Mouse (Mus musculus) midbrain, embryonic 14.5 days (tissue): Measurements from ENCODE around the gene Fam19a3. TPM values are rescaled to one million over a fixed set of nuclear protein-coding genes. Genes with fewer than 3 reads are reported as not detected.
"Not testable (repeated sequence)": the region's sequence is repeated elsewhere in the genome, so short reads cannot be mapped to it uniquely, and the experiment has no call there.

Source experiments
- ATAC-seq: fragments of 200-750 bp; cut with Nextera tagmentation; 2 replicates; pipeline ENCODE4 v1.8.0; 2017; ENCODE audit warnings: moderate number of reproducible peaks, moderate library complexity; ENCODE audit not compliant: low FRiP score, low TSS enrichment
- DNase-seq: peaks from one replicate; pipeline ENCODE4 v3.0.0-alpha.2; 2015
- H3K27ac ChIP-seq: fragments of 300-500 bp; sonication (generic); replicated peaks from 2 replicates; pipeline ENCODE4 v1.5.1; 2014; ENCODE audit warnings: mild to moderate bottlenecking, low read depth, low read length, moderate library complexity
- H3K27me3 ChIP-seq: fragments of 300-500 bp; sonication (generic); 2 replicates; pipeline ENCODE4 v1.6.1; 2014; ENCODE audit warnings: low read length, control low read depth, mixed read lengths; ENCODE audit not compliant: control insufficient read depth, insufficient read depth
- H3K36me3 ChIP-seq: fragments of 300-500 bp; sonication (generic); 2 replicates; pipeline ENCODE4 v1.6.1; 2014; ENCODE audit warnings: low read length, control low read depth; ENCODE audit not compliant: control insufficient read depth, insufficient read depth
- H3K4me1 ChIP-seq: fragments of 300-500 bp; sonication (generic); 2 replicates; pipeline ENCODE4 v1.6.1; 2014; ENCODE audit warnings: mild to moderate bottlenecking, antibody characterized with exemption, low read length, control low read depth; ENCODE audit not compliant: control insufficient read depth, insufficient read depth
- H3K4me2 ChIP-seq: fragments of 300-500 bp; sonication (generic); 2 replicates; pipeline ENCODE4 v1.6.1; 2014; ENCODE audit warnings: mild to moderate bottlenecking, low read length, moderate library complexity
- H3K4me3 ChIP-seq: fragments of 300-500 bp; sonication (generic); replicated peaks from 2 replicates; pipeline ENCODE4 v1.5.1; 2014; ENCODE audit warnings: low read depth, low read length
- H3K9ac ChIP-seq: fragments of 300-500 bp; sonication (generic); replicated peaks from 2 replicates; pipeline ENCODE4 v1.6.1; 2014; ENCODE audit warnings: mild to moderate bottlenecking, low read length, moderate library complexity
- H3K9me3 ChIP-seq: fragments of 300-500 bp; sonication (generic); 2 replicates; pipeline ENCODE4 v1.6.1; 2016; ENCODE audit warnings: low read length, control low read depth, mixed read lengths; ENCODE audit not compliant: control insufficient read depth
- WGBS: fragments of 180-500 bp; shearing (Covaris S2); extraction: QIAGEN DNeasy Blood & Tissue Kit; methylation state at CpG from one replicate; pipeline ENCODE4 v1.1.7; 2014; 5-methylcytosine and 5-hydroxymethylcytosine counted together
- polyA plus RNA-seq: library from polyadenylated mRNA; unstranded; fragments of >200 nt; fragmentation: Nextera tagmentation; extraction: Ambion mirVana; gene quantifications from 2 replicates; pipeline ENCODE4 v1.2.1, GENCODE M21; 2014

The Fam19a3 gene
- polyA plus RNA-seq, 1 experiment from 2014 or later, result not detected

GRCm38 (mm10) chr3:104814746-104815145 is 33.1 kb upstream of the Fam19a3 start:
- 100% methylated on average over 1 of the region's 1 CpGs for WGBS
- Histone ChIP-seq H3K4me2 (no peak overlapping the region), H3K9ac (no peak overlapping the region), H3K36me3 (no peaks in the 10 kb centered on the region), H3K4me1 (peaks cover 6% of the 10 kb centered on the region; the same call in 1 of the 2 replicates), H3K27ac (no peak overlapping the region), H3K9me3 (no peaks in the 10 kb centered on the region), H3K4me3 (no peak overlapping the region), H3K27me3 (no peaks in the 10 kb centered on the region)
- no peak for DNase-seq
- no peak for ATAC-seq

GRCm38 (mm10) chr3:104813227-104813626 is 31.6 kb upstream of the Fam19a3 start:
- not testable (repeated sequence) for H3K4me2 ChIP-seq
- whole genome bisulfite sequencing, result 93% methylated on average over 7 of the region's 7 CpGs

GRCm38 (mm10) chr3:104812254-104812653 is 30.6 kb upstream of the Fam19a3 start:
- Histone ChIP-seq H3K36me3 (no peaks in the 10 kb centered on the region), H3K9me3 (no peaks in the 10 kb centered on the region), H3K4me3 (no peak overlapping the region), H3K4me1 (peaks cover 1% of the 10 kb centered on the region; the same call in 1 of the 2 replicates), H3K27me3 (no peaks in the 10 kb centered on the region), H3K4me2 (no peak overlapping the region), H3K9ac (no peak overlapping the region), H3K27ac (no peak overlapping the region)
- DNase-seq, result no peak
- ATAC-seq, result no peak
- 83% methylated on average over 4 of the region's 4 CpGs for WGBS

More at GRCm38 (mm10) chr3:104813227-104813626, 31.6 kb upstream of the Fam19a3 start:
- not testable (repeated sequence) for H3K4me1 ChIP-seq, DNase-seq, H3K9me3 ChIP-seq, H3K9ac ChIP-seq, H3K27me3 ChIP-seq, H3K36me3 ChIP-seq, ATAC-seq, H3K4me3 ChIP-seq, H3K27ac ChIP-seq

DNA sequence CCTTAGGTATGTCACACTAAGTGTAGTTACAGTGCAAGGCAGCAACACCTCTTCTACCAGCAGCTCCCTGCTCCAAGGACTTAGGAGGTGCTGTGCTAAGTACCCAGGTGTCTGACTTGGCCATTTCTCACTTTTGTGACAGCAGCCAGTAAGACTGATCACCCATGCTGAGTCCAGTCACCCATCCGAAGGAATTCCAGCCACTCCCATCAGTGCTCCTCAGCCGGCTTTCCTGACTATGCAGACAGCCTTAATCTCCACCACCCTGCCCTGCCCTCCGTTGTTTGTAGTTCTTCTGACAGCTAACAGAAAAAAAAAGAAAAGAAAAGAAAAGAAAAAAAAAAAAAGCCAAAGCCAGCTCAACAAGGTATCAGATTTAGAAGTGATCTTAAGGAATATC is 30.1 kb upstream of the Fam19a3 start:
- no peaks in the 10 kb centered on the region for H3K27me3 ChIP-seq
- no peak overlapping the region for H3K27ac ChIP-seq
- H3K36me3 ChIP-seq, result no peaks in the 10 kb centered on the region
- H3K4me3 ChIP-seq, result no peak overlapping the region
- no peak for DNase-seq
- H3K9me3 ChIP-seq, result no peaks in the 10 kb centered on the region
- WGBS, result 9% methylated on average over 3 of the region's 3 CpGs
- no peak overlapping the region for H3K4me2 ChIP-seq
- no peak overlapping the region for H3K9ac ChIP-seq
- ATAC-seq, result no peak
- H3K4me1 ChIP-seq, result no peaks in the 10 kb centered on the region

DNA sequence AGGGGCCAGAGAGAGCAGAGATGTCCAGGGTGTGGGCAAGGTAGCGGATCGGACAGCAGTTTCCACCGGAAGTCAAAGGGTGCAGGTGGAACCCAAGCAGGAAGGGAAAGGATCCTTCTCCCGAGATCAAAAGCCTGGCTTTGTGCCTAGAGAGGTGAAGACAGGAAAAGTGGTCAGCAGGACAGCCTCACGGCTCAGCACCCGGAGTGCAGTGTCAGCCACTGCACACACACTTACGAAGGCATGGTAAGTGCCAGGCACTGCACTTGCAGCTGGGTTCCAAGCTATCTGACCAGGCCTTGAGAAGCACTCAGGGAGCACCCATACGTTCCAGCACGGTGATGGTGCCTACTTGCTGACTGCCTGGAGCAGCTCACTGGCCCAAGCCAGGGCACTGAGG is 23.9 kb upstream of the Fam19a3 start:
- no peaks in the 10 kb centered on the region for H3K4me1 ChIP-seq
- H3K27ac ChIP-seq, result no peak overlapping the region
- no peak overlapping the region for H3K4me3 ChIP-seq
- no peaks in the 10 kb centered on the region; the same call in 1 of the 2 replicates for H3K36me3 ChIP-seq
- WGBS, result 86% methylated on average over 9 of the region's 9 CpGs
- H3K9ac ChIP-seq, result no peak overlapping the region
- no peak overlapping the region for H3K4me2 ChIP-seq
- DNase-seq, result no peak
- no peaks in the 10 kb centered on the region for H3K9me3 ChIP-seq
- no peak for ATAC-seq
- H3K27me3 ChIP-seq, result no peaks in the 10 kb centered on the region

GRCm38 (mm10) chr3:104804312-104804711 is 22.7 kb upstream of the Fam19a3 start:
- no peaks in the 10 kb centered on the region for H3K27me3 ChIP-seq
- DNase-seq (no peak), ATAC-seq (no peak)
- no peak overlapping the region for H3K27ac ChIP-seq
- H3K4me2 ChIP-seq, result no peak overlapping the region
- WGBS, result 94% methylated on average over 10 of the region's 10 CpGs
- H3K9me3 ChIP-seq, result no peaks in the 10 kb centered on the region
- H3K9ac ChIP-seq, result no peak overlapping the region
- no peaks in the 10 kb centered on the region for H3K4me1 ChIP-seq
- no peak overlapping the region for H3K4me3 ChIP-seq
- no peaks in the 10 kb centered on the region; the same call in 1 of the 2 replicates for H3K36me3 ChIP-seq

DNA sequence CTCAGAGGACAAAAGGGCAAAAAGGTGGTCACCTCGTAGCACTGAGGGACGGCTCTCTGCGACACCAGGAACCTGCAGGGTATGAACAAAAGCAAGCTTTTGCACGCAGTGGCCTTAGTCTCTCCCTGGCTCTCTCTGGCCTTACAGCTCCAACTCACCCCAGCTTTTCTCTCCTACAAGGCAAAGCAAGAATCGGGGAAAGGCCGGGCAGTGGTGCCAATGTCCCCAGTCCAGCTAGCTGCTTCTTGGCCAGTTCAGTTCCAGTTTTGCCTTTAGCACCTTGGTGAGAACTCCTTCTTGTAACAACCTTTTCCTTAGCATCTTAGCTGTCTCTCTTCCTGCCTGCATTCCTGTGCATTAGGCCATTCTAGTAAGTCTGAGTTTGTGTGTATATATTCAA is 19.8 kb upstream of the Fam19a3 start:
- Histone ChIP-seq H3K4me1 (no peaks in the 10 kb centered on the region), H3K36me3 (peaks cover 3% of the 10 kb centered on the region; the same call in 1 of the 2 replicates), H3K9me3 (no peaks in the 10 kb centered on the region), H3K9ac (no peak overlapping the region), H3K27ac (no peak overlapping the region), H3K4me3 (no peak overlapping the region), H3K4me2 (no peak overlapping the region), H3K27me3 (no peaks in the 10 kb centered on the region)
- ATAC-seq (no peak), DNase-seq (no peak)
- WGBS, result 85% methylated on average over 6 of the region's 6 CpGs

DNA sequence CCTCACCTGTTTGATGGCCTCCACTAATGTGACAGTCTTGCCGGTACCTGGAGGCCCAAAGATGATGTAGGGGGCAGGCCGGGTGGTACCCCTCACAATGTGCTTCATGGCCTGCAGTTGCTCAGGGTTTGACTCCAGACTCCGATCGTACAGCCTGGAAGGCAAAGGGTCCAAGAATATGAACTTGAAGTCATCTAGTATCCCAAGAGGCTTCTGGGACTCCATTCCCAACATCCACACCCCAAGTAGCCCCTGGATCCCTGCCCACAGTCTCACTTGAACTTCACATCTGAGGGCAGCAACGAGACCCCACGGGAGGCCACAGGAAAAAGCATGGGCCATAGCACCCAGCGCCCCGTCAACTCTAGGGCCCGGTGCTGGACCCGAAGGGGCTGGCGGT is 19.0 kb upstream of the Fam19a3 start:
- no peaks in the 10 kb centered on the region for H3K9me3 ChIP-seq
- ATAC-seq (no peak), DNase-seq (no peak)
- peaks cover 3% of the 10 kb centered on the region; the same call in 1 of the 2 replicates for H3K36me3 ChIP-seq
- no peaks in the 10 kb centered on the region for H3K27me3 ChIP-seq
- no peak overlapping the region for H3K4me2 ChIP-seq
- H3K27ac ChIP-seq, result no peak overlapping the region
- WGBS, result 98% methylated on average over 11 of the region's 11 CpGs
- H3K9ac ChIP-seq, result no peak overlapping the region
- H3K4me1 ChIP-seq, result no peaks in the 10 kb centered on the region
- no peak overlapping the region for H3K4me3 ChIP-seq

GRCm38 (mm10) chr3:104796430-104797082 is 14.9 kb upstream of the Fam19a3 start:
- H3K9me3 ChIP-seq, result no peaks in the 10 kb centered on the region
- no peak overlapping the region for H3K4me3 ChIP-seq
- H3K27me3 ChIP-seq, result no peaks in the 10 kb centered on the region
- peaks cover 6% of the 10 kb centered on the region; the same call in 1 of the 2 replicates for H3K36me3 ChIP-seq
- H3K27ac ChIP-seq, result no peak overlapping the region
- H3K4me2 ChIP-seq, result no peak overlapping the region
- no peak for ATAC-seq
- WGBS, result 90% methylated on average over 15 of the region's 15 CpGs
- H3K9ac ChIP-seq, result no peak overlapping the region
- H3K4me1 ChIP-seq, result peaks cover 3% of the 10 kb centered on the region; the same call in 1 of the 2 replicates
- no peak for DNase-seq
